Mouse (Mus musculus) cerebellum, adult 8-10 months (tissue): ENCODE measurements around the gene B130006D01Rik.
A peak's percentile ranks its signal among the peaks of the same experiment; 100 is the strongest.
"Not testable (repeated sequence)": the region's sequence is repeated elsewhere in the genome, so short reads cannot be mapped to it uniquely, and the experiment has no call there.

Experiments
- DNase-seq: peaks from one replicate; pipeline ENCODE4 v3.0.0; 2022

The B130006D01Rik gene

DNA sequence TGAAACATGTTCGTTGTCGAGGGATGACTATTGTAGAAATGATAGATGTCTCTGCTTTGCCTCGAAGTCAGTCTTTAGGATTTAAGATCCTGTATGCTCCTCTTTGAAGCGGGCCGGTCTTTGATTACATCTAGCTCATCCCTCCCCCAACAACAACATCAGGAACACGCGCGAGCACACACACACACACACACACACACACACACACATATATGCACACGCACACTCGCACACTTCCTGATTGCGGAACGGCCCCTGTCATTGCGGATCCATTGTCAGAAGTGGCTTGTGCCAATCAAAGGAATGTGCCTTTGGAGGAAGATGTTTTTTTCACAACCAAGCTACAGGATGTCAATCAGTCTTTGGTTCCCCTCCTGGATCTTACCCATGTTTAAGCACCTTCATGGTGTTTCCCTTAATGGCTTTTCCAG is 9.6 kb upstream of the B130006D01Rik start:
- DNase-seq, result no peak

DNA sequence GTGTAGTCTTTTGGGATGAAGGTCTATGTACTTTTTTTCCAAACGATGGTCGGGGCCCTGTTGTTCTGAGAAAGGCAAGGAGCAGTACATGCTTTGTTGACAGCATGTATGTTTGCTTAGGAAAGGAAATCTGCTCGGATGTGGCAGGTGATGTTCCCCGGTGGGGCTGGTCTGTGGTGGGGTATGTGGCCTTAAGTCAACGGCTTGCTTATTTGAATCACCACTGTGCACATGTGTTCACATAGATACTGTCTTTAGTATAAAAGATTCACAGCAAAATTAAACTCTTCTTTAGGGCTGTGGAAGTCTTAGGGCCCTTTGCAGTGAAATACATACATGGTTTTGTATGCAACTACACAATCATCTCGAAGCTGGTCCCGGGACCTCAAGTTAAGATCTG is 9.0 kb upstream of the B130006D01Rik start:
- no peak for DNase-seq

DNA sequence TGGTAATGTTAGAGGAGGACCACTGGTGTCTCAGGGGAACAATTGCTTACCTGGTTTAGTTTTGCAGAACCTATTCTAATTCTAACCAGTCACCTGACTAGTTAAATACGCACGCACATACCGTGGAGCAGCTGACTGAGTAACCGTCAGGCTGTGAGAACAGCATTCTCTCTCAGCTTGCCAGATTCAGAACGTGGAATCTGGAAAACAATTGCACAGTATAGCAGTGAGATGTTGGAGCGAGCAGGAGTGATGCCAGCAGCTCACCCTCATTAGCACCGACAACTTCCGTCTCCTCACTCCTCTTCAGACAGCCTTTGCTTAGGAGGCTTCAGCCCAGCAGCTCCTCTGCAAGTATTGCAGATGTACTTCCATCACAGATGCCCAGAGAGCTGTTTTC is 7.3 kb upstream of the B130006D01Rik start:
- DNase-seq, result no peak

DNA sequence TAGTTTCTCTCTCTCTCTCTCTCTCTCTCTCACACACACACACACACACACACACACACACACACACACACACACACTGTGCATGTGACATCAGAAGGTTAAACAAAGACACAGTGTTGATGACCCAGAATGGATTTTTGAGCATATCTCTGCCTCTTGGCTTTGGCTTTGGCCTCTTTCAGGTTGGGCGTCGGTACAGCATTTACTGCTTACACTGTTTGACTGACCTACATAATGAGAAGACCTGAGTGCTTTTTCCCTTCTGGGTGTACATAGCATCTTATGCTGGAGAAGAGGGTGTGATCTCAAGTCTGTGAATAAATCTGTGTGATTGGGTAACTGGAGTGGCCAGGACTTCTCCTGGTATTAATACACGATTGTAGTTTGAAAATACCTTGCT is 4.0 kb upstream of the B130006D01Rik start:
- peak; percentile 25 for DNase-seq

DNA sequence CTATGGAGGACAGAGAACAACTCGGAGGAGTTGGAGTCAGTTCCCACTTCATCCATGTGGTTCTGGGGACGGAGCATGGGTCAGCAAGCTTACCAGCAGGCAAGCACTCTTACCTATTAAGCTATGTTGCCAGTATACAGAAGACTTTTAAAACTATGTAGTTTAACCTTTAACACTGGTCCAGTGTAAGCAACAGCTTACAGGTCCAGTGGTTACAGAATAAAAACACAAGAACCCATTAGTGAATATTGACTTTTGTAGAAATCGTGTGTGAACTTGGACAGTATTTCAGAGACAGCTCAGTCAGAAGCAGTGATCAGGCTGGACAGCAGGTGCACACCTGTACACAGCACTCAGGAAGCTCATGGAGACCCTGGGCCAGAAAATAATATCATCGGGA is 1.1 kb downstream of the B130006D01Rik start:
- no peak for DNase-seq

DNA sequence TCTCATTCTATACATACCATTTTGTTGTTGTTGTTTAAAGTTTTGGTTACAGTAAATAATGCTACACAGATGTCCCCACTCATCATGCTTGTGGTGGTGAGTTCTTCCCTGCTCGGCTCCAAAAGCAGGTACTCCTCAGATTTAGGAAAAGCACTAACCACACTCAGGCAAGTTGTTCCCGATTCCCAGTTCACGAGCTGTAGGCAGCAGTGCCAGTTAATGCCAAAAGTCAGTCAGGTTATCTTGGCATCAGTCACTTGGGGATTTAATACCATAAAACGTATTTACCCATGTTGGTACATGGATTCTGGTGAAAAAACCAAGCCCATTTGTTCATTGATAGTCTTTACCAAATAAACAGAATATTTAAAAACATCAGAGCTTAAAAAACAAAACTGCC is 2.8 kb downstream of the B130006D01Rik start:
- DNase-seq, result no peak

DNA sequence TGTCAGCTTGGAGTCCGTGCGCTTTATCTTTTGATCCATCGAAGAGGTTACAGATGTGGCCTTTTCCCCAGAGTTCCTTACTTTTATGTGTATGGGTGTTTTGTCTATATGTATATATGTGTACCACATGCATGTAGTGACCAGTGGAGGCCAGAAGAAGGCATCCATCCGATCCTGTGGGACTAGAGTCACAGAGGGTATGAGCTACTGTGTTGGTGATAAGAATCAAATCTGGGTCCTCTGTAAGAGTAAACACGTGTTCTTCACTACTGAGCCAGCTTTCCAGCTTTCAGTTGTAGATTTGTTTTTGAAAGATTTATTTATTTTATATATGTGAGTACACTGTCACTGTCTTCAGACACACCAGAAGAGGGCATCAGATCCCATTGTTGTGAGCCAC is 4.6 kb downstream of the B130006D01Rik start:
- no peak for DNase-seq

DNA sequence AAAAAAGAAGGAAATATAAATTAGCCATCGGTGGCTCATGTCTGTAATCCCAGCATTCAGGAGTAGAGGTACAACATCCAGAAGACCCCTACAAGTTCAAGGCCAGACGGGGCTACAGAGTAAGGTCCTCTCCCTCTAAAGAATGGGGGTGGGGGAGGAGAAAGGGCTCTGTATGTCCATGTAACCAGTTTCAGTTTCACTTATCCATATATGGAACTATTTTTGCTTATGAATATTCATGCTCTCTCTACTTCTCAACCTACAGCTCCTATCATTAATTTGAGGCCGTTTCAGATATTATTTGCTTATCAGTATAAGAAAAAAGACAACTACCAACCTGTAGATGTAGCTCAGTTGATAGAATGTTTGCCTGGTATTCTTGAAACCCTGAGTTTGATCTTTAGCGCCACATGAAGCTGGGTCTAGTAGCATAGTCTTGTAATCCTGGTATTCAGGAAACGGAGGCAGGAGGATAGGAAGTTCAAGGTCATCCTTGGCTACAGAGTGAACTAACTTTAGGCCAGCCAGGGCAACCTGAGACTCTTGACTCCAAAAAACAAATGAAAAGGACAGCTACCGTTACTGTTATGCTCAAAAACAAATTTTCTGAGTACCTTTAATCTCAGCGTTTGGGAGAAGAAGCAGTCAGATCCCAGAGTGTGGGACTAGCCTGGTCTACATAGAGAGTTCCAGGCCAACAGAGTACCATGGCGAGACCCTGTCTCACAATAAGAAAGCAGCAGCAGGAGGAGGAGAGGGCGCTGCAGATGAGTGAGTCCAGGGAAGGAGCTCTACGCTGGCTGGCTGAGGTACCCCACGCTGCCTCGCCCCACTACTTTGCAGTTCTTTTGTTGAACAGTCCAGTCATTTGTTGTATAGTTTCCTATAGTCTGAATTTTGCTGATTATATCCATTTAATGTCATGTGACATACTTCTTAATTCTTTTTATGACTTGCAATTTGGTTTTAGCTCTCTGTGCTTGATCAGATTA is 5.8 kb downstream of the B130006D01Rik start:
- no peak for DNase-seq

DNA sequence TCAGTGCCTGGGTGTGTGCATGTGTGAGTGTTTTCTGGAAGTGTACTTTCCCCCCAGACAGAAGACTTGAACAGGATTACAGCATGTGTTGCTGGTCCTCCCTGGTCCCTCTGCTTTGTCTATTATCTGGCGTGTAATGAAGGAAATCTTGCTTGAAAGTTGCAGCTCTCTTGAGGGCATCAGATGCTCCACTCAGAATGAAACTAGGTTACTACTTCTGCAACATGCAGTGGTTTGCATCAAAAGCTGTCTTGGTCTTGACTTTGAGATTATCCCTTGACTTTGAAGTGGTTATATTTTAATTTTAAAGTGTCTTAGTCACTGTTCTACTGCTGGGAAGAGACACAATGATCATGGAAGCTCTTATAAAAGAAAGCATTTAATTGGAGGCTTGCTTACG is 11.1 kb downstream of the B130006D01Rik start:
- DNase-seq, result no peak

DNA sequence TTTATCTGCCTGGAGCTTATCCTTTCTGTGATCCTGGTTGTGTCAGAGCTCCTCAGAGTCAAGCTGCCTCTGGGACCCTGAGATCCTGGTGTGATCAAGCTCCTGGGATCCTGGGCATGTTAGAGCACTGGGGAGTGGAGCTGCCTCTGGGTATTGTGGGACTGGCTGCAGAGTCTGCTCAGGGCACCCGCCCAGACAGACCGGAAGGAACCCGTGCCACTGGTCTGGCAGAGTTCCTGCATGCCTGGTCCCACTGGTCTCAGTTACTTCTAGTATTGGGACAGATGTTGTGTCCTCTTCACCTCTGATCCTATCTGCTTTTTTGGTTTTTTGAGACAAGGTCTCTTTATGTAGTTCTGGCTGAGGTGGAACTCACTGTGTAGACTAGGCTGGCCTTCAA is 14.4 kb downstream of the B130006D01Rik start:
- DNase-seq, result no peak

DNA sequence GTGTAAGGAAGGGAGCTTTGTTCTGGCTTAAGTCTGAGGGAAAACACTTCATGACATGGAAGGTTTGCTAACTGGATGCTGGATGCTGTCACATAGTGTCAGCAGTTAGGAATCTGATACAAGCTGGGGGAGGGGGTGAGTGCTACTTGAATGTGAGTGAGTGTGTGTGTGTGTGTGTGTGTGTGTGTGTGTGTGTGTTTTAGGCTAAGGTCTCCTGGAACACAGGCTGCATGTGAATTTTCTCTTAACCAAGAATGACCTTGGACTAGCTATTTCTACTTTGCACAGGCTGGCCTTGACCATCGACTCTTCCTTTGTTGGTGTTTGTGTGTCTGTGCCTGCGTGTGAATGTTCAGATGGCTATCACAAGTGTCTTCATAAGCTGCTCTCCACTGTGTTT is 21.1 kb downstream of the B130006D01Rik start:
- no peak for DNase-seq

DNA sequence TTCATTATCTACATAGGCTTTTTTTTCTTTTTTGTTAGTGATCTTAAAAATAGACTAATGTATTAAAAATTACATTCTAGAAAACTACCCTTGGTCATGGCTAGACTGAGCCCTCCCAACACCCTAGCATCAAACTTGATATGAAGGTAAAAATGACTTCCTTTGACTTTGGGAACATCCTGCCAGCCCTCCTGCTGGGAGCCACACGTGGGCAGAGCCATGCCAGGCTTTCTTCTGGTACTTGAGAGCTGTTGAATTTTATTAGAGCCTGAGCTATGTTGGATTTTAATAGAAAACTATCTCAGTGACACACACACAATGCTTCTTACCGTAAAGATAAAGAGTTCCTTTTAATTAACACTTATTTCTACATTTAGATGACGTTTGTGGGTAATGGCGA is 23.4 kb downstream of the B130006D01Rik start:
- peak; percentile 31 for DNase-seq

DNA sequence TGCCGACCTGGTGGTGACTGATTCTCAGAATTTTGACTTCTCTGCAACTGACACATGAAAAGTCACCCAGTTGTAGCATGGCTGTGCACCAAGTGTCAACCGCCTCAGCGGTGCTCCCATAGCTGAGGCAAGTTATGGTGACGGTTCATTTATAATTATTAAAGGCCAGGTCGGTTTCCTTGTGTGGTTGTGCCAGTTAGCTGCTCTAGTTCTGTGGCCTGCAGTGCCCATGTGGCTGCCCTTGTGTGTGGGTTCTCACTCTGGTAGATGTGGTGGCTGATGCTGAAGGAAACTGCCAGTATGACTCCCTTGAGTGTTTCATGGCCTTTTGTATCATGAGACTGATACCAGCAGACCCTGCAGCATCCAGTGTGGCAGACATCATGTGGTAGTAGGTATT is 24.9 kb downstream of the B130006D01Rik start:
- no peak for DNase-seq

DNA sequence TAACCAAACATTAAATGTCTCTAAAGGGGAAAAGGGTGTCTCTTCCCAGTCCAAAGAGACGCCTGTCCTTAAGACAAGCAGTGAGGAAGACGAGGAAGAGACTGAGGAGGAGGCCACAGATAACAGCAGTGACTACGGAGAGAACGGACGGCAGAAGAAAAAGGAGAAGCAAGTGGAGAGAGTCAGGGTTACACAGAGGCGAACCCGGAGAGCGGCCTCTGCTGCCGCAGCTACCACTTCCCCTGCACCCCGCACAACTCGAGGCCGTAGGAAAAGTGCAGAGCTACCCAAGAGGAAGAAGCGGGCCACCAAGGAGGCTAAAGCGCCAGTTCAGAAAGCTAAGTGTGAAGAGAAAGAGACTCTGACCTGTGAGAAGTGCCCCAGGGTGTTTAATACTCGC is 26.2 kb downstream of the B130006D01Rik start:
- DNase-seq, result no peak

DNA sequence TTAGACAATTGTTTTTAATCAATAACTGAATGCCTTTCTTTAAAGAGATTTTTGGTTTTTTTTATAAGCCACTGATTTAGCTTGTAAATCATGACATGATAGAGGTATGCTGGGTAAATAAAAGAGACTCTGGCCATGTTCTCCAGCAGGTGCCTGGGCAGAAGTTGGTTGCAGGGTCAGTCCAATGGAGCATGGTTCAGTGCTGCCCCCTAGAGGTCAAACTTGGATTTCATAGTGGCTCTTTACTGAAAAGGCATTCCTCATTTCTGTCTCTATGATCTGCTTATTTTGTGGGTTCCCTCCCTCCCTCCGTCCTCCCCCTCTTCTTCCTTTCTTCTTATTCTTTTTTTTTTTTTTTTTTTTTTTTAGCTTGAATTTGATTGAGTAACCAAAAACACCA is 27.6 kb downstream of the B130006D01Rik start:
- DNase-seq, result peak; percentile 85

DNA sequence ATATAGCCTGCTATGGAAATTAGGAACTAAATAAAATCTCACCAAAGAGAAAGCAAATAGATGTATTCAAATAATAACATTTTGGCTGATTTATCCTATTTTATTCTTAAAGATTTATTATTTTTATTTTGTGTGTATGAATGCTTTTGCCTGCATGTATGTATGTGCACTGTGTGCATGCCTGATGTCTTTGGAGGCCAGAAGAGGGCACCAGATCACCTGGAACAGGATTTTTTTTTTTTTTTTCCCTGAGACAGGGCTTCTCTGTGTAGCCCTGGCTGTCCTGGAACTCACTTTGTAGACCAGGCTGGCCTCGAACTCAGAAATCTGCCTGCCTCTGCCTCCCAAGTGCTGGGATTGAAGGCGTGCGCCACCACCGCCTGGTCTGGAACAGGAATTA is 31.8 kb downstream of the B130006D01Rik start:
- not testable (repeated sequence) for DNase-seq

DNA sequence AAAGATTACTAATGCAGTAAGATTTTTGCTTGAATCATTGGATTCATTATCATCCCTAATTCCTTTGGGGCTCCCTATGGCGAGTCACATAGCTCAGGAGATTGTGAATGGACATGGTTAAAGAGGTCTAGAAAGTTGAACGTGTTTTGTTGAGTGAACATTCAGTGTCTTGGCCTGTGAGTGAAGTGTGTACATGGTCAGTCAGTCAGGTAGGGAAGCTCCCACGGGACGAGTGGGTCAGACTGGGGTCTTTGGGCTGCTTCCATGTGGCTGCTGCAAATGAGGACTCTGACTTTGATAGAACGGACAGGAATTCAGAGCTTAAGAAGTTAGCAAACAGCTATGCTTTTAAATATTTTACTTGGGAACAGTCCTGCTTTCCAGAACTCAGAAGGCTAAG is 37.1 kb downstream of the B130006D01Rik start:
- no peak for DNase-seq

DNA sequence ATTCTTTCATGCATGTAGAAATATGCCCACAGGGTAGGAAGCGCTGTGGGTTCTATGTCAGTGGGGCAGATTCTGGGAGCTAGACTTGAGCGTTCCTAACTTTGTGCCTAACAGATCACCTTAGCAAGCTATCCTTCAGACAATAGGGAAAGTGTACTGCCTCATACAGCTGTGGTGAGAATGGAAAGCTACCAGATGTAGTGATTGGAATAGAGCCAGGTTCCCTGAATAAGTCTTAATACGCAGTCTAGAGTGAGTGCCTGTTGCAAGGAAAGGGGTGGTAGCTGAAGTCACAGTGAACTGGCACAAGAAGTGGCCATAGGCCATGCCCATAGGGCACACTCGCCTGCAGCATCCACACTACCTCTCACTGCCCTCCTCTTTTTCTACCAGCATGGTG is 39.6 kb downstream of the B130006D01Rik start:
- DNase-seq, result no peak

DNA sequence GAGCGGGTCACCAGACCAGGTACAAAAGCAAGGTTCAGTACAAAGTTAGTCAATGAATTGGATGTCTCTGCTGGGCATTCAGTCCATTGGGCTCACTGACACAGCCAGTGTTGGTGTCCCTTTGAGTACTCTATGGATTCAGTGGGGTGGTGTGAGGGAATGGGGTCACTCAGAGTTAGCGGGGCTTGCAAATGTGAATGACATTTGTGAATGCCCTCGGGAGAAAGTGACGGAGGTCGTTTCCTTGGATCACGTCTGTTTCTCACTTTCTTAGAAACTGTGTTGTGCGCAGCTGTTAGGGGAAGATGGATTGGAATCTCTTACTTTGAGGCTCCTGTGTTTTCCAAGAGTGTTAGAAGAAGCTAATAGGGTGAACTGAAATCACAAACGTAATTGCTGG is 41.4 kb downstream of the B130006D01Rik start:
- DNase-seq, result no peak

DNA sequence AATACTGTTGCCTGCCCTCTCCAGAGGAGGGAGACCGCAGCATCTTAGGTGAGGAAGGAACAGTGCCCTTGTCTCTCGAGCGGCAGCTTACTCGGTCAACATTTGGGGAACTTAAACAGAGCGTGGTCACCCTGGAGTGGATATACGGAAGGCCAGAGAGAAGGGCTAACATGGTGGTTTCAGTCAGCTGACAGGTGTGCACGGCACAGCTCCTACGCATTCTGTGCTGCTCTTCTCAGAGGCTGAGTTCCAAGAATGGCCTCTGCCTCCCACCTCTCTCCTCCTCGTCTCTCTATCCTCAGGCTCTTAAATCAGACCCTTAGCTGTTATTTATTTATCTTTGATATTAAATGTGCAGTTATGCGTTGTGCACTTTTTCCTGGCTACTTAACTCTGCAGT is 41.9 kb downstream of the B130006D01Rik start:
- no peak for DNase-seq

DNA sequence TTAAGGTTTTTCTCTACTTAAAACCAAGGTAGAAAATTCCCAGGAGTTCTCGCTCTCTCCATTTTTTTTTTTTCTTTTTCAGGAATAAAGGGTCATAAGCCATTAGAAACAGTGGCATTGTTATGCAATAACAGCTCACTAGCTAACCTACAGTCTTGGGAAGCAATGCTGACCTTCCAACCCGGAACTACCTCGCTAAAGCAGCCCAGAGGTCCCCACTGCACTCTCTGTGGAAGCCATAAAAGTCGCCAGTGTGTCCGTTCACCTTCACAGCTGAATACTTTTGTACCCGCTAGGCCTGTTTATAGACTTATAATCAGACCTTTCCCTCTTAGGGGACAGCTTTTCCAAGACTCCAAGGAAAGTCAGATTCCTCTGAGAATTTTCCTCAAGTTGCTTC is 44.9 kb downstream of the B130006D01Rik start:
- no peak for DNase-seq

DNA sequence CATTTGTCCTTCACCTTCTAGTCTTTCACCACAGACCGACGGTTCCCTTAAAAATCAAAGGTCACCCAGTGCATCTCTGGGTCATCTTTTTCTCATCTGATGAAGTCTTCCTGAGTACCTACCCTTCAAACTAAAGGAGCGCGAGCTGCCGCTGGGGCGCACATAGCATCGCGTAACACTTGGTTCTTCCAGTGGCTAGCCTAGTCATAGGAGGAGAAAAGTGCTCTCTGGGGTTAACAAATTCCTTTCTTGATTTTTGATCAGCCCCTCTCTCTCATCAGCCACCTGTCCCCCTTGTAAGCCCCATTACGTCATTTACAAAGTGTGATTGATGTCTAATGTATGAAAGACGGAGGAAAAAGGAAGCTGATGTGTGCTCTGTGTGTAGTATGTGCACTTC is 45.8 kb downstream of the B130006D01Rik start:
- DNase-seq, result no peak

DNA sequence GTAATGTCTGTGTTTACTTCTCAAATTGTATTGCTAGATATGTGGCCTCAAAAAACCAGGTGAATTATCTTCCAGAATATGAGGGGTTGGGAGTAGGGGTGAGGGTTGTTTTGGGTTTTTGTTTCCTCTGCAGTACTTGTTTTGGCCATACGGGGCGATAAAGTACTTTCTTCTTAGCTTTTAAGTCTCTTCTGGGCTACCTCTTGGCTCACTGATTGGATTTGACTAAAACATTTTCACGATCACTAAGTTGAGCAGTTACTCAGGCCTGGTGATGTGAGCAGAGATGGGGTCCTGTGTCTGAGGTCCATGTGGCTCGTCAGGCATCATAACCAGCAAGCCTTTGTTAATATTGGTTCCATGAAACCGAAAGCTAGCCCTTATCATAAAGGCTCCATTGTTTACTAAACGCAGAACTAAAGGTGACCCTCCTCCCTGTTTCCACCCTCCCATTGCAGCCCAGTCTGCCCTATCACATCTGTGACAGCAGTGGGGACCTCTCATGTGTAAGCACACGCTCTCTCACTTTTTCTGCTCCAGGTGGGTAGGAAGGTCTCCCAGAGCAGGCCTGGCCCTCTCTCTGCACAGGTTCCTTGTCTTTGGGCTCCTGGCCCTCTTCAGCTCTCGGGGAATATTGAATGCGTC is 47.5 kb downstream of the B130006D01Rik start:
- no peak for DNase-seq

DNA sequence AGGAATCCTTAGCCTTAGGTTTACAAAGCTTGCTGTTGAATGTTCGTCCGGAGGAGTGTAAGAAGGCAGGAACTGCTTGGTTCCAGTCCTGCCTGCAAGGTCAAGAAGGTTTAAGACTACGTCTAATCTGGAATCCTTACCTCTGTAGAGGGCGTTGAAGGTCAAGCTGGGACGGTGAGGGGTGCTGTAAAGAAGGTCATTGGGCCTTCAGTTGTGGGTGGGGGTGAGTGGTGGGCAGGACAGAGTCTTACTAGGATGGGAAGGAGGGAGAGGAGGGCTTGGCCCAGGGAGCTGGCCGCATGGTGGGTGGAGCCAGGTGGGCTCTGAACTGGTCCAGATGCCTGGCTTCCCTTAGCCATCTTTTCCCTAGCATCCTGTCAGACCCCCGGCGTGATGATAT is 48.3 kb downstream of the B130006D01Rik start:
- no peak for DNase-seq
